Mouse (Mus musculus): Measurements from ENCODE around the gene Dusp11. TPM values are rescaled to one million over a fixed set of nuclear protein-coding genes. Genes with fewer than 3 reads are reported as not detected.
"Not testable (repeated sequence)": the region's sequence is repeated elsewhere in the genome, so short reads cannot be mapped to it uniquely, and the experiment has no call there.

Gene Dusp11
- total RNA-seq (2021): 10 to 100 TPM; 36.6 to 44.1 TPM
- long read RNA-seq, experiment 1, full-length matches to known transcripts: 5 of 11 reads
- long read RNA-seq, experiment 1, partial matches to known transcripts: 2 of 11 reads
- long read RNA-seq, experiment 1, other reads (novel, unspliced or antisense): 4 of 11 reads
- long read RNA-seq, experiment 2, full-length matches to known transcripts: 11 of 16 reads
- long read RNA-seq, experiment 2, partial matches to known transcripts: 0 of 16 reads
- long read RNA-seq, experiment 2, other reads (novel, unspliced or antisense): 5 of 16 reads

- intact Hi-C loops (cut with DNase I; ENCODE audit: low total_unique reads): no loop called here
Measured at GRCm38 (mm10) chr6:85961101-85962091, at the start of gene Dusp11. Dusp11 (minus strand) TSS chr6:85961667.

GRCm38 (mm10) chr6:86009980-86010379 is 48.5 kb upstream of the Dusp11 start:
- intact Hi-C loops (cut with DNase I; ENCODE audit: low total_unique reads): loop anchor here (10.0 kb wide), 1 partner anchor 75 kb away; no protein-coding TSS in a partner anchor
- peak; percentile 31 for DNase-seq

More at GRCm38 (mm10) chr6:85961101-85962091, at the start of gene Dusp11:
- peak; percentile 94 for DNase-seq

GRCm38 (mm10) chr6:86004271-86005148 is 43.0 kb upstream of the Dusp11 start:
- peak; percentile 65 for DNase-seq
- intact Hi-C loops (cut with DNase I; ENCODE audit: low total_unique reads): loop anchor here (5.0 to 10.0 kb wide), 2 partner anchors 70 to 167 kb away; no protein-coding TSS in a partner anchor

- no peak for DNase-seq
- intact Hi-C loops (cut with DNase I; ENCODE audit: low total_unique reads): loop anchor here (5.0 to 10.0 kb wide), 2 partner anchors 69 to 166 kb away; no protein-coding TSS in a partner anchor
Measured at GRCm38 (mm10) chr6:86003405-86003925, 42.0 kb upstream of the Dusp11 start.

GRCm38 (mm10) chr6:85990774-85991173 is 29.3 kb upstream of the Dusp11 start:
- intact Hi-C loops (cut with DNase I; ENCODE audit: low total_unique reads); DNase-seq: not testable (repeated sequence)

GRCm38 (mm10) chr6:85989570-85989969 is 28.1 kb upstream of the Dusp11 start:
- intact Hi-C loops (cut with DNase I; ENCODE audit: low total_unique reads); DNase-seq: not testable (repeated sequence)

- DNase-seq: no peak
- intact Hi-C loops (cut with DNase I; ENCODE audit: low total_unique reads): no loop called here
Measured at GRCm38 (mm10) chr6:85984351-85984750, 22.9 kb upstream of the Dusp11 start.

GRCm38 (mm10) chr6:85978736-85979135 is 17.3 kb upstream of the Dusp11 start:
- intact Hi-C loops (cut with DNase I; ENCODE audit: low total_unique reads); DNase-seq: not testable (repeated sequence)

- intact Hi-C loops (cut with DNase I; ENCODE audit: low total_unique reads): no loop called here
- DNase-seq: no peak
Measured at GRCm38 (mm10) chr6:85976242-85976641, 14.8 kb upstream of the Dusp11 start.

GRCm38 (mm10) chr6:85975761-85976160 is 14.3 kb upstream of the Dusp11 start:
- DNase-seq: no peak
- intact Hi-C loops (cut with DNase I; ENCODE audit: low total_unique reads): no loop called here

GRCm38 (mm10) chr6:85974941-85975617 is 13.6 kb upstream of the Dusp11 start:
- intact Hi-C loops (cut with DNase I; ENCODE audit: low total_unique reads): no loop called here
- no peak for DNase-seq

- intact Hi-C loops (cut with DNase I; ENCODE audit: low total_unique reads): no loop called here
- no peak for DNase-seq
Measured at GRCm38 (mm10) chr6:85973336-85973735, 11.9 kb upstream of the Dusp11 start.

GRCm38 (mm10) chr6:85972699-85973098 is 11.2 kb upstream of the Dusp11 start:
- DNase-seq: no peak
- intact Hi-C loops (cut with DNase I; ENCODE audit: low total_unique reads): no loop called here

GRCm38 (mm10) chr6:85969889-85970288 is 8.4 kb upstream of the Dusp11 start:
- intact Hi-C loops (cut with DNase I; ENCODE audit: low total_unique reads): no loop called here
- DNase-seq: no peak

- DNase-seq: no peak
- intact Hi-C loops (cut with DNase I; ENCODE audit: low total_unique reads): no loop called here
Measured at GRCm38 (mm10) chr6:85966686-85967085, 5.2 kb upstream of the Dusp11 start.

- intact Hi-C loops (cut with DNase I; ENCODE audit: low total_unique reads): not testable (repeated sequence)
- DNase-seq: peak; percentile 21
Measured at GRCm38 (mm10) chr6:85966081-85966480, 4.6 kb upstream of the Dusp11 start.

- intact Hi-C loops (cut with DNase I; ENCODE audit: low total_unique reads): no loop called here
Measured at GRCm38 (mm10) chr6:85957581-85957980, 3.9 kb downstream of the Dusp11 start.

GRCm38 (mm10) chr6:85948549-85948948 is 12.9 kb downstream of the Dusp11 start:
- DNase-seq: no peak
- intact Hi-C loops (cut with DNase I; ENCODE audit: low total_unique reads): no loop called here

More at GRCm38 (mm10) chr6:85957581-85957980, 3.9 kb downstream of the Dusp11 start:
- DNase-seq: no peak

All from gastrocnemius, postnatal 14 days (tissue).